Mouse (Mus musculus): ENCODE measurements around the gene Hoxa7. TPM values are rescaled to one million over a fixed set of nuclear protein-coding genes. Genes with fewer than 3 reads are reported as not detected.

The Hoxa7 gene
- total RNA-seq, 2 experiments from 2014 or later: 21.5 to 26.6 TPM

DNA sequence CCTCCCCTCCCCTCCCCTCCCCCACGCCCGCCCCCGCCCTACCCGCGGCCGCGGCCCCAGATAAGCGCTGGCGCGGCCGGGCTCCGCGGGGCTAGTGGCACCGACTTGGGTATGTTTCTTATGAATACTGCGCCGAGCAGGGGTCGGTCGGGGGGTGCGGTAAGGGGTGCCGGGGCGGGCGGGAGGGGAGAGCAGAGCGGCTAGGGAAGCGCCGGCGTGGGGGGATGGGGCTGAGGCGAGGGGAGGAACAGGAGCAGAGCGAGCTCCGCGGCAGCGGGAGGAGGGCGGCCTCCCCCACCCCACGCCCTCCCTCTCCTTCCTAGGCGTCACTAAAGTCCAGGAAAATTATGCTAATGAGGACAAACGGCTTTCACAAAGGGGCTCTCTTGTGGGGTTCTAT lies 45.8 kb downstream of the Hoxa7 start:
- peak; percentile 75 for DNase-seq

DNA sequence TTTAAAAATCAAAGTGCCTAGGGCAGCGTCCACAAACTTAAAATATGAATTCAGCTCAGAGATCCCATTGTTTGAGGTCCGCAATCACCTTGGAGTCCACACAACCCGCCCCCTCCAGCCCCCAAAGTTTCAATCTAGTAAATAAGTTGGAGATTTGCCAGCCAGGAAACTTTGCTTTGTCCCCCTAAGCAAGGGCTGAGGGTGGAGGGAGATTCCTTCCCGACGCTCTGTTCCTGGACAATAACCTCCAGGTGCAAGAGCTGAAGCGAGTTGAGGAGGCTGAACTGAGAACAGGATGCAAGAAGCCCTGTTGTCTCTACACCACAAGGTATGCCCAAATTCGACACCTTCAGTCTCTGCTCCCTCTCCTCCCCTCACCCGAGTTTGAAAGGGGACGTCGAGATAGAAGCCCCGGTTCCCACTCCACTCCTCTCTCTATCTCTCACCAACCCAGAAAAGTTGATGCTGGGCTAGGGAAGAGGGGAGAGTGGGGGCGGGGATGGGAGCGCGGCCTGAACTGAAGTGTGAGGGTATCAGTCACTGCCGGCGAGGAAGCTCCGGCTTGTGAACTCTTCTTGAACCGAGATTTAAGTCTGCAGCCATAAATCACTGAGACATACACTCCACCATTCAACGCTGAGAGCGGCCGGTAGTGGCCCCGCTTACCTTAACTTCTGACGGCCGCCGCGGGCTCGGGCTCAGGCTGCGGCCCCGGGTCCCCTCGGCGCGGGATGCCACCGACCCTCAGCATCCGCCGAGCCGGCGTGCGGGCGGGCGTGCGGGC lies 46.5 kb downstream of the Hoxa7 start:
- peak; percentile 62 for DNase-seq

DNA sequence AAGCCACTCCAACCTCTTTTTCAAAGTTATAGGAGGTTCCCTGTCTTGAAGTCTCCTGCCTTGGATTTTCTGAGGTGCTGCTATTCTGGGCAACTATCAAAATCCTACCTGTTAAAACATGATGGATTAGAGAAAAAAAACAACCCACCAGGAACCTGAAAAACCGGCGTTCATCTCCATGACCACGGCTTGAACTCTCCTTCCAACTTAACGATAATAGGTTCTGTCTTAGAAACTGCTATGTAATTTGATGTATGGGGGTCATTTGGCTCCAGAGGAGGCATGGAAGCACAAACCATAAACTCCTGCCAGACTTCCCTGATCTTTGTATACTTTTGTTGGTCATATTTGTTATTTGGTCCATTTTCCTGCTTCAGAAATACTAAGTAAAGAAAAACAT lies 48.0 kb downstream of the Hoxa7 start:
- no peak for DNase-seq

GRCm38 (mm10) chr6:52172501-52172900 lies 49.2 kb downstream of the Hoxa7 start:
- peak; percentile 97 for DNase-seq

DNA sequence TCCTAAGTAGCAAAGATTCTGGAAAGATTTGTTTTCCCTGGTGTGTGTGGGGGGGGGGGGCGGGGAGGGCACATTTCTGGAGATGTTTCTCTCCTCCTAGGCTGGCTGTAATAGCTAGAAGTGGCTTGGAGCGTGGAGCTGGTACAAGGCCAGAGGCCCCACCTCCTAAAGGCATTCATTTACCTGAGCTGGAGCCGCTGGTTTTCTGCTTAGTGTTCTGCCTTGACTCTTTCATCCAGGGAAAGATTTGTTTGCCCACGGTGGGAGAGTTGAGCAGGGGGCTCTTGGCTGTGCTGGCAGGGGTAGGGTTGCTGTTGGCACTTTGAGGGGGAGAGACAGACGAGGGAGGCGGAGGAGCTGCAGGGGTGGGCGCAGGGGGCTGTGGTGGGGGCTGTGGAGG lies 49.7 kb downstream of the Hoxa7 start:
- DNase-seq: no peak

DNA sequence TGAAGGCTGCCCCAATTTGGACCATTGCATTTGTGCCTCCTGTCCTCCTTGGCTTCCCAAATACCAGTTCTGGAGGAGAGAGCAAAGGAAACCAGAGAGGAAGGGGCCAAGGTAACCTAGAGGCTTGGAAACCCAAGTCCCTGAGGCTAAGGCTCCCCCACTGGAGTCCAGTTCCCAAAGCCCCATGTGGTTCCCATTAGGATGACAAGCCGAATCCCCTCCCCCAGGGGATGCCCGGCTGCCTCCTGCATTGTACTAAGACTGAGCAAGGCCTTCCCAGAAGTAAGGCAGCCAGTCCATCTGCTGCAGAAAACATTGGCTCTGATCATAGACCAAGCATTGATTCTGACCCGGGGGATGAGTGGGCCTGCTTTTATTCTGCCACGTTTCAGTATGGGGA lies 50.3 kb downstream of the Hoxa7 start:
- DNase-seq: no peak

- DNase-seq: no peak
These were observed 50.8 kb downstream of the Hoxa7 start for GRCm38 (mm10) chr6:52170898-52171223.

- DNase-seq: peak; percentile 65
These were observed 51.3 kb downstream of the Hoxa7 start for GRCm38 (mm10) chr6:52170166-52170897.

DNA sequence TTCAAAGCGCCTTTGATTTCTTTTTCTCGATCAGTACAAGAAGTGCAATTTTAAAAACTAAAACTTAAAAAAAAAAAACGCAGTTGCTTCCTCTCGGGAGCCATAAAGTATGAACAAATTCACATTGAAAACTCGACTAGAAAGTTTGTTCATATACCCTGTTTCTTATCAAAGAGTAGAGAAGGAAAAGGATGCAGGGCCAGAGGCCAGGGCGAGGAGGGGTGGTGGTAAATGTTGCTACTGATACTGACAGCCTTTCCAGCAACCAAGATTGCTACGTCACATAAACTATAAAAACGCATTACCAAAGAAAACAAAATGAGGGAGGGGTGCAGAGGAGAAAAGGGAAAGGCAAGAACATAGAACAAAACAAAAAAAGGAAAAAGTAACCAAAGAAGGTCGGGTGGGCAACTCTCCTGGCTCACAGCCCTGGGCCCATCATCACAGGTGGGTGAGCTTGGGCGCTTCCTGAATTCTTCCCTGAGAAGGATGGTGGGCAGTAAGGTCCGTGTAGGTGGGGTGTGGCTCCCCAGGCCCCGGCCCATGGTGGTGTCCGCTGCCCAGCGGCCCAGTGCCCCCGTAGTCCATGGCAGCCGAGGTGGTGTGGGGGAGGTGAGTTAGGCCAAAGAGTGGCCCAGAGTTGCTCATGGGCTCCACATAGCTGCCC lies 52.0 kb downstream of the Hoxa7 start:
- DNase-seq: no peak

DNA sequence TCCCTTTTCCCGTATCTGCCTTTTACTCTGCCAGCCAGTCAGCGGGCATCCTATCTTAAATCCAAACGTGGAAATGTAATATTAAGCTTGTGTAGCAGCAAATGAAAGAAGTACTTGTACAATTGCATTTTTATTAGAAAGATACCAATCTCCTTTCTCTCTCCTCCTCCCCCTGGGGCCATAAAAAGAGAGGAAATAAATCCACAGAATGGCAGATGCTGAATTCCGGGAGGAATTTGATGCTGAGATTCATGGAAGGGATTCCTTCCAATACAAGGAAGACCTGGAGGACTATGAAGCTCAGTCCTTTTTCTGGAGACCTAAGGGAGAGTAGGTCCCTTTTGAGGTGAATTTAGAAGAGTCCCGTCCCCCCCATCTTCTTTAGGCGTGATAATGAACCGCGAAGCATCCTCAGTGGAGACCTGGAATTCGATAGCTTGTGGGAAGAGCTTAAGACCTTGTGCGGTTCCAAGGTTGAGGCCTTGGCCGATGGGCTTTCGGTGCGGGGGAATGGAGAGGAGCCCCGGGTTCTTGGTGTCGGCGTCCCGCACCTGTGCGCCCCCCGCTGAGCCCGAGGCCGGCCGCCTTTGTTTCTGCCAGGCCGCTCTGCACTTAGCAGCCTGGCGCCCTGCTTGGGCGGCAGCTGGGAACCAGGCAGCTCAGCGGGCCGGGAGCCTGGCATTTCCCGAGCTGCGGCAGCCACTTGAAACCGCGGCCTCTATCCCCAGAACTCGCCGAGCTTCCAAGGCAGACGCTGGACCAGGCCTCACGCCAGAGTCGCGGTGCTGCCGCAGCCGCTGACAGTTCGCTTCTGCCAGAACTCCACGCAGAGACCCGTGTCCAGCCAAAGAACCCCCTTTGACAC lies 53.2 kb downstream of the Hoxa7 start:
- DNase-seq: peak; percentile 69

DNA sequence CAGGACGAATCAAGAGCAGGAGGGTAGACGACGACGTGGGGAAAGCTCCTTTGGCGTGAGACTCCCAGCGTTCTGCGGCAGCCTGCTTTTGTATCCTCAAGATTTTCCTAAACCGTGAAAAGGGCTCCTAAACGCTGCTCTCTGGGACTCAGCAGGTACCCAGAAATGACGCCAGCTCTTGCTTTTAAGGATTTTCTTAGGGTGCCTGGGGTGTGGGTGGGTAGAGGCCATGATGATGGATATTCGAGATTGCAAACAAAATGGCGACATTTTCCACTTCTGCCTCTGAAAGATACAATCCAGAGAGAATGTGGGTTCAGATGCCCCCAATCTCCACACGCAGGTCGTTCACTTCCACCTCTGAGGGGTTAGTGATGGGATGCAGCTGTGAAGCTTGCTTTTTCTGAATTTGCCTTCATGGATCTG lies 53.9 kb downstream of the Hoxa7 start:
- DNase-seq: no peak

GRCm38 (mm10) chr6:52167176-52167575 lies 54.5 kb downstream of the Hoxa7 start:
- no peak for DNase-seq

DNA sequence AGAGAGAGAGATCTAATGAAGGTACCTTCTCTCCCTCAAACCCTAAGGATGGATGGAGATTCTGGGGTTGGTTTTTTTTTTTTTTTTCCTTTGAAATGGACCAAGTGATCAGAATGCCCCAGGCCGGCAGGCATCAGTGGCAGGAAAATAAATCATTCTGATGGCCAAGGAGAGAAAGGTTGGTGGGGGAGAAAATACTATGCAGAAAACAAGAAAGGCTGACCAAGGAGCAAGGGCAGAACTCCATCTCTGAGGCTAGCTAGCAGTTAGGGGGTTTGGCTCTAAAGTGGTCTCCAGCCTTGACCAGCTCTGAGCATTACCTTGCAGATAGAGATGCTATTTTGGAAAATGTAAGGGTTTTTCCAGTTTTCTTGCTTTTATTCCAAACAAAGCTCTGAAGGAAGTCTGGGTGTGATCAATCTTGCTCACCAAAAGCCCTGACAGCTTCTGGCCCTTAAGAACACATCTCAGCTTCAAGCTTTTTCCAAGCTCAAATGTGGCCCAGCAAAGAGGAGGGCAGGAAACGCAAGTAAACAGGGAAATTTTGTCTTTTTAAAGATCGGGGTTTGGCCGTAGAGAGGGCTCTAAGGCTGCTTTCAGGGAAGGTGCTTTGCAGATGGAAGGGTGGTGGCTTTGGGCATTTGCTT lies 55.1 kb downstream of the Hoxa7 start:
- no peak for DNase-seq

- DNase-seq: peak; percentile 66
These were observed 55.9 kb downstream of the Hoxa7 start for GRCm38 (mm10) chr6:52165441-52166370.

DNA sequence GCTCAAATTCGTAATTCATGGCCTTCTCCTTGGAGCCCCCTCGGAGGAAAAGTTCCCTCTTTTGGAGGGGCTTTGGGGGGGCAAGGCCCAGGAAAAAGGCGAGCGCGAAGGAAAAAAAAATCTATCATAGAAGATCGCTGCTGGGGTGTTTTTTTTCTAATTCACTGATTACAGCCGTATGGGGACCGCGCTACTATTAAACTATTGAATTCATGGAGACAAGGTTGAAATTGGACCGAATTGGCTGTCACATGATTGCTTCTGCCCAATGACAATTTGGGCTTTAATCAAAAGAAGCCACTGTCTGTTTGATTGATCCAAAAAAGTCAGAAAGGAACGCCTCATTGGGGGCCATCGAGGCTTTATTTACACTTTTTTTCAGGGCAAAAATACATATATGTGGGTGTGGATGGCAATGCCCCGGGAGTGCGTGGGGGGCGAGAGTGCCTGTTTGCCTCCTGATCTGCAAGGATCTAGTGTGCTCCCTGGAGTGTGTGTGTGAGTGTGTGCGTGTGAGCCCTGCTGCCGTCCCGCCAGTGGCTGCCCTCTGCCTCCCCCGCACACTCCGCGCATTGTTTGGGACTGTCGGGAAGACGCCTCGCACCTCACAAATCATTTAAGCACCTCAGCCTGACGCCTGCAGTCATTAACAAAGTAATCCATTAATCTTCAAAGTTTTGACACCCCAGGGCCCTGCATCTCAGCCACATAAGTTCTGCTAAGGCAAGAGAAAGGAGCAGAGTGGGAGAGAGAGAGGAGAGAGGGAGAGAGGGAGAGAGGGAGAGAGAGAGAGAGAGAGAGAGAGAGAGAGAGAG lies 56.8 kb downstream of the Hoxa7 start, which contains the start of gene Hoxa2:
Gene Hoxa2, minus strand, starts transcription at position 206 of the 815 bp plus-strand sequence.
- DNase-seq: peak; percentile 68

Data from adrenal gland, postnatal 10 days (tissue).